Mouse (Mus musculus) frontal cortex, postnatal 14 days (tissue): Measurements from ENCODE around the gene Plb1.

Source experiments
- DNase-seq, 2 experiments: peaks; one replicate each; pipeline ENCODE4 v3.0.0; 2022; ENCODE audit warnings: low spot score in 2 of 2

Plb1 gene

DNA sequence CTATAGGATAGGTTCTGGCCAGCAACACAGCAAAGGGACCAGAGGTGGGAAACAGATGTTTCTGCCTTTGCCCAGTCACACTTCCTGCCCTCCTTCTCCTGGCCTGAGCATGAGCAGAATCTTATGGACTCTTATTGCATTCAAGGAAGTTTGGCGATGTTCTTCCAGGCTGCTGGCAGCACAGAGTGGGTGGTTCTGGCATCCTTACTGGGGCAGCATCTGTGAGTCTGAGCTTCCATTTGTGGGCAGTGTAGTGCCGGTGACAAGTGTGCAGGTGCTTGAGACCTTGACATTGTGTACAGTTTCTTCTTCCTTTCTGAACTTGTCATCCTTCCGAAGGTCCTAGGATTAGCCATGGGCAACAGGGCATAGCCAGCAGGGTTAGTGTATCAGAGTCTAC, 12.9 kb downstream of the Plb1 start:
- peak in 1 of 2 experiments; percentile 5 for DNase-seq

DNA sequence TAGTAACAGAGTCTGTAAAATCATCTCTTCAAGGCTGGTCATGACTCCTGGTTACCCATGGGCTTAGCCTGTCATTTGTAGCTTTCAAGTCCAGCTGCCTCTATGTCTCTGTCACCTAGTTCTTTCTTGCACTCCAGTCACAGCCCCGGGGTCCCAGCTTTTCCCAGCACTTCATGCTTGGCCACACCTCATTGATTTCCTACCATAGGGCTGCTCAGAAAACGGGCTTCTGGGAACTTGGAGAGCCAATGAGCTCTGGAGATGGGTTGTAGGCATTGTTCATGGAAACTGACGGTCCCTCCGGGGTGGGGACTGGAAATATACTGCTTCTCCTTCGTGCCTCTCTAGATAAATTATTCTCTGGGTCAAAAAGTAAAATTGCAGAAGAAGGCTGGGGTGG, 28.2 kb downstream of the Plb1 start:
- no peak for DNase-seq

DNA sequence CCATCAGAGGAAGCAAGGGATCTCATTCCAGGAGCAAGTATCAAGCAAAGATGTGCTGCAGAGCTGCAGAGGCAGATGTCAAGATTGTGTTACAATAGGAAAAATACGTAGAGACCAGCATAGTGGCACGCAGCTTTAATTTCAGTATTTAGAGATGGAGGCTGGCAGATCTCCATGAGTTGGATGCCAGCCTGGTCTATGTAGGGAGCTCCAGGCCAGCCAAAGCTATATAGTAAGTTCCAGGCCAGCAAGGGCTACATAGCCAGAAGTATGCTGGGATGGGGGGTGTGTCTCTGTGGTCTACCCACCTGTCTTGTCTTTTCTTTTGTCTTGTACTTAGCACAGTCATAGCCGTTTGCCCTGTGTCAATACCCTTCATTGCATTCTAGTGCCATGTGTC, 28.7 kb downstream of the Plb1 start:
- DNase-seq = no peak

DNA sequence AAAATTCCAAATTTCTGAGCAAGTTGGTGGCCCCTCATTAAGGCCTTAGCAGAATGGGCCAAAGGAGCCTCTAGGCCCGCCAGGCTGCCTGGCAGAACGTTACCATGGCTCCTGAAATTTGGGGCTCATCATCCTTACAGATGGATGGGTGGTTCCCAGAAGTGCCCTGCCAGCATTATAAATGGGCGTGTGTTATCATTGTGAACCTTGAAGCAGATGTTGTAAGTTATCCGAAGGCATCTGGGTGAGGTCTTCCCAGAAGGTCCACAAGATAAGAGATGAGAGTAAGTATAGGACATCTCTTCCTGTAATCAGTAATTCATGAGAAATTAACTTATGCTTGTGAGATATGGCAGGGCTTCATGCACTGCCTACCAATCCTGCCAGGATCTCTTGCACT, 30.0 kb downstream of the Plb1 start:
- DNase-seq = no peak

DNA sequence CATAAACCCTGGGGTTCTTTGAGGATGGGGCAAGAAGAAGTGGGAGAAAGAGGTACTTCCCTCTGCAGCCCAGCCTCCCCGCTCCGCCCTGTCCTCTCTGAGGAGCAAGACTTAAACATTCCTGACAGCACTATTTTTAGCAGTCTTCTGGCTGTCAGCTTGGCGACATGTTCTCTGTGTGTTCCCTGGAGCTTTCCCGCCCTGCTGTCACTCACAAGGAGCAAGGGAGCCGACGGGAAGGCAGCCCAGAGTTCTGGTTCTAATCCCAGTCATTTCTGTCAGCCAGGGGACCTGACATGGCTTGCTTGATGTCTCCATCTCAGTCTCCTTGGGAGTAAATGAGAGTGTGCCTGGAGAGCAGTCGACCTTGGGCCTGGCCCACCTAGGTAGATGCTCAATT, 40.0 kb downstream of the Plb1 start:
- peak in 1 of 2 experiments; percentile 11 for DNase-seq

DNA sequence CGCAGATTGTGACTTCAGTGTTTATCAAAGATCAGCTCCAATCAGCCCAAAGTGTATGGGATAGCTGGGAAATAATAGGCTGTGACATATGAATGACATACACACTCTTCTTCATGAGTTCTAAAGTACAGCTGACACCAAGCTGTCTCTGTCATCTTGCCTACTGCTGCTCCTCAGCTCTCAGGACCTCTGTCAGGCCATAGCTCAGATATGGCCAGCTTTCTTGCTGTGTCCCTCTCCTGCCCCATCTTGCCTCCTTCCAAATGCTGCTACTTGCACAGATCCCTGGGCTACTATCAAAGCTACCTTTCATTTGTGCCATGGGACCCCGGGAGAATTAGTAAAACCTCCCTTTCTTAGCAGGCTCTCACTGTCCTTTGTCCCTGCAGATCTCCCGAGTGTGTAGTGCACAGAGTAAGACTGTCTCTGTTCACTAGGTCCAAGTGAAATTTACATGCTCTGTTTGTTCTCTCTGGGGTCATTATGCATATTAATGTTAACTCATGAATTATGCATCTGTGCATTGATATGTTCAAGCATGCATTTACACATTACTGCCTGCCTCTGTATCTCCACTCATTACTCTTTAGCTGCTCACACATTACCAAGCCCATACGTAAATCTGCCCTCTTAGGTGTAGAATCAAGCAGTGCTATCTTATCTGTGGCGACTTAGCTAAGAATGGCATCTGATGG, 45.6 kb downstream of the Plb1 start:
- DNase-seq = no peak

DNA sequence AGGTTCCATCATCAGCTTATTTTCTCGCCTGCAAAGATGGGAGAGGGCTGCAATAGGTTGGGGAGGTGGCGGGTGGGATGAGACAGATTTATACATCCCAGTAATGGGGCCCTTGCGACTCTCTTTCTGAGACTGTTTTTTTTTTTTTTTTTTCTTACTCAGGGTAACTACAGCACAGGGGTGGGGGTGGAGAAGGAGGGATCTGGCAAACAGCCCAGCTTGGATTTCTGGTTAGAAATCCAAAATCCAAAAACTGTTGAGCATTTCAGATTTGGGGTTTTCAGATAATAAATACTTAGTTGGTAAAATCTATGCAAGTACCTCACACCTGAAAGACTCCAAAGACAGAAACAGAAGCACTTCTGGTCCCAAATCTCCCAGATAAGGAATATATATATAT, 47.6 kb downstream of the Plb1 start:
- DNase-seq = no peak

DNA sequence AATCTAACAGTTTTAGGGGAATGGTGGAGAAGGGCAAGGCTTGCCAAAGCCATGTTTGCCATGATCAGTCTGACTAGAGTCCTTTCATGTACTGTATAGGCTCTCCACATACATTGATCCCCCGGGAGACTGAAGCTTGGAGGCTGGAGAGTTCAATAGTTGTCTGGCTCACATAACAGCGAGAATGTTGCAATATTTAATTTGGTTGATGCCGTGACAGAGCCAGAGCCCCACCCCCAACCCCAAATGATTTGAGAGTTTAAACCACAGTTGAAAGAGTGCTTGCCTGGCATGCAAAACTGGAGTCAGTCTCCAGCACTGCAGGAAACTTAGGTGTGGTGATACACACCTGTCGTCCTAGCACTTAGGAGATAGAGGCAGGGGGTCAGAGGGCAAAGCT, 49.8 kb downstream of the Plb1 start:
- DNase-seq = no peak

DNA sequence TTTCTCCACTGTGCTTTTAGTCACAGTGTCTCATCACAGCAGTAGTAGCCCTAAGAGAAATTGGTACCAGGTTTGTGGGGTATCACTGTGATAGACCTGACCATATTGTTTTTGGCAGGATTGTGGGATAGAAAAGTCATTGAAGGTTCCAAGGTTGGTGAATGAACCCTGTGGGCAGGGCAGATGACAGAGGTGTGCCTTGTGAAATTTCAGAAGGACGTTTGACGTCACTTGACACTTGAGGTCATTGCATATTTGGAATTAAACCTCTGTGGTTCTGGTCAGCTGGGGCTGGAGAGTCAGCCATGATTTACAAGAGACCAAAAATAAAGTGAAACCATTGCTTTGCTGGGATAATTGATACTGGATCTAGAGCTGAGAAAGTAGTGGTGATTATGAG, 50.9 kb downstream of the Plb1 start:
- DNase-seq = no peak

DNA sequence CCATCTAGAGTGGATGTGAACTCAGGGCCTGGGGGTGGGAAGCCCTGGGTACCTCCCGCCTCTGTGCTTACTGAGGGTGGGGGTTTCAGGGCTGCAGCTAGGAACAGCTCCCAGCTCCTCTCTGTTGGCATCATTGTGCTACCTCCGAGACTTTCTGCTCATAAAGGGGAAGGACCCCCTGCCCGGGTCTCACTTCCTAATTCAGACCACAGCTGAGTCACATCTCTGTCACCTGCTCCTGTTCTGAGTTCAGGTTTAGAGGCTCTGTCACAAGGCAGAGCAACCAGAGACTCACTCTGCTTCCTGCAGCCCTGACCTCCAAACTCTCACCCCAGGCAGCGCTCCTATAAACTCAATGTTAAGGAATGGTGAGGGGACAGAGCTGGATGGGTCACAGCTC, 53.8 kb downstream of the Plb1 start:
- DNase-seq = no peak

DNA sequence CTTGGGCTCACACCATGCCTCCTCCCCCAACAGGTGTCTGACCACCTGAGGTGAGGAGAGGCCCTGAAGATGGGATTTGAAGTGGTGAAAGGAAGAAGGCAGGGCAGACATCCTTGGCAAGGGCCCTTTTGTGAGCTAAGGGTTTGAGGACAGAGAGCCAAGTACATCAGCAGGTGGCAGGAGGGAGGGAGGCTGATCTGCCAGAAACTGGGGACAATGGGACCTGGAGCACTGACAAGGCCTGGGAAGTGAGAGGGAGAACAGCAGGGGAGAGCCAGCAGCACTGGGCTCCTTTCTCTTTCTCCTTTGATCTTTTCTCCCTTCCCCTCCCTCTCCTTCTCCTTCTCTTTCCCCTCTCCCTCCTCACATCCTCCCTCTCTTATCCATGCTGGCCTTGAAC, 55.5 kb downstream of the Plb1 start:
- no peak for DNase-seq

DNA sequence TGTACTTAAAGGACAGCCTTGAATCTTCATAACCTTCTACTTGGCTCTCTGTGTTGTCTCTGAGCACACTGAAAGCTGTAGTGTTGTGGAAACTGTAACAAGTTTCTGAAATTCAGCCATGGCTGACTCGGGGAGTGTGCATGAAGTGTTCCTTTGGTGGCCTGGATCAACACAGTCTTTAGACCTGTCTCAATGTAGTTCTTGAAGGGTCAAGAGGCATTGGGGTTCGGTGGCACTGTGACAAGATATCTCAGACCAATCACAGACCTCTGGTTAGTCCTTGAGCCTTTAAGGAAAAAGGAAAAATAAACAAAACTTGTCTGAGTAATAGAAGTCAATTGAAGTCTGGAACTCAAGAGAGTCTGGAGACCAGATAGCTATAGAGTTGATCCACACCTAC, 58.8 kb downstream of the Plb1 start:
- no peak for DNase-seq

DNA sequence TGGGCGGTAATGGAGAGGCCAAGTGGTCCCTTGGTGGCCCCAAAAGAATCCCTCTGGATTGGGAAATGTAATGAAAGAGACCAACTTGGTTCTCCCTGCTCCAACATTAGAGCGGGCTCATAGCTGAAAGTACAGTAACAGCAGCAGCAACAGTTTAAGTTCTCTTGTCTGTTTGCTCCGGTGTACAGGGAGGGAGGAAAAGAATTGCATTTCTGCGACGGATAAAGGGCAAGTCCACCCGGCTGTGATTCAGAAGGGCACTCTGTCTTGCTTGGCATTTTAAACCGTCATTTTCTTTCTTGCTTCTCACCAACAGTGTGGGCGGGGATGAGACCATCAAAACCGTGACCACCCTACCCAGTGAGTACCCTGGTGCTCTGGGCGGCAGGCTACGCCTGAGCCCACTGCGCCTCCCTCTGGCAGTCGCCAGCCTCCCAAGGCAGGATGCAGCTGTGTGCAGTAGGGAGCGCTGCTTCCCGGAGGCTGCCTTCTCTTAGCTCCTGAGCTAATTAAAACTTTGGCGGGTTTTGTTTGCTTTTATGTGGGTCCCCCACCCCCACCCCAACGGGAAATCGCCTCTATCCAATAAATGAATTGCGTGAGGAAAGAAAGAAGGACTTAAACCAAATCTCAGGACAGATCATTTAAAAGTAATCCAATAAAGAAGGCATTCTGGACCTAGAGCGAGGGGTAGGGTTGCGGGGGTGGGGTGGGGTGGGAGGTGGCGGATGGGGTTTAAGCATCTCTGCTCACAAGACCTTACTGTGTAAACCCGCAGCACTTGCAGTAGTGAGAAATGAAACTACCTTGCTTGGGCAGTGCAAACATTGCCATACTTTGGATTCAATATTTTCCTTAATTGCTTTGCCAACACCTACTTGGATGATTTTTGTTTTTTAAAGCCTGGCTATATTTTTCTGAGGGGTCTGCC, 70.7 kb downstream of the Plb1 start:
- peak; percentile 24 to 42 for DNase-seq

DNA sequence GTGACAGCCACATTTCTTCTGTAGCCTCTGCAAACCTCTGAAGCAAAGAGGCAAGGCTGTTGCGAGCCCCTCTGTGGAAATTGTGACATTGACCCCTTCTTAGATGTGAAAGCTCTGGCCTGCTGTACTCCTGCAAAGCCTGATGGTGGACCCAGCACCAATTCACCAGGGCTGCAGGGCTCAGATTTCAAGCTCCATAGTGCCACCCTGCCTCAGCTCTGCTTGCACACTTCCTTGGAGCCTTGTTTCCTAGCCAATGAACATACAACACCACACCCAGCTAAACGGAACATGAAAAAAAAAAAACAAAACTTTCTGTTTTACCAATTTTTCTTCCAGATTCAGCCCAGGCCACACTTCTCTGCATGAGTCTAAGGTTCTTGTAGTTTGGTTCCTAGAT, 74.6 kb downstream of the Plb1 start:
- no peak for DNase-seq

DNA sequence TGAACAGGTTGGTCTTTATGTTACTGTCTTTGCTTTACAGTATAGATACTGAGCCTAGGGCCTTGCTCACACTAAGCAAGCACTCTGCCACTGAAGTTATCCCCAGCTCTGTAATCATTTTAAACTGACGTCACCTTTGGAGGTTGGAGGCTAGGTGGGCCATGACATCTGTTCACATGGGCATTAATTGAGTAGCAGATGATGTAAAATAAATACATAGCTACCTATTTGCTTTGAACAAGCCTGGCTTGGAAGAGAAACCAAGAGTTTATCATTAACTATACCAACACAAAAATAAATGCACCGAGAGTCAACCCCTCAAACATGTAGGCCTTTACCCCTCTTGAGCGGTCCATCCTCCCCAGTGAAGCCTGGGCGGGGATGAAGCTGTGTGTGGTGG, 76.1 kb downstream of the Plb1 start:
- no peak for DNase-seq

DNA sequence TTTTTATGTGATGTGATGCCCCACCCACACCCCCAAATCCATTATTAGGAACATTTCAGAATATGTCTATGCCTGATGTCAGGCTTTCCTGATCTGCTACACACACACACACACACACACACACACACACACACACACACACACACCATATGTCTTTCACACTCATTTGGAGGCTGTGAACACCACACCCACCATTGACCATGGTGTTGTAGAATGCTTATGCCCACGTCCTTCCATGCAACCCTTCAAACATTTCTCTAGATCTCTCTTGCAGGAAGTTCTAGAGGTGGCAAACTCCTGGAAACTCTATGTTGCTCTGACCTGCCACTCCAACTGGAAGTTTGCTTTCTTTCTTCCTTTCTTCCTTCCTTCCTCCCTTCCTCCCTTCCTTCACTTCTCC, 77.2 kb downstream of the Plb1 start:
- DNase-seq = no peak

DNA sequence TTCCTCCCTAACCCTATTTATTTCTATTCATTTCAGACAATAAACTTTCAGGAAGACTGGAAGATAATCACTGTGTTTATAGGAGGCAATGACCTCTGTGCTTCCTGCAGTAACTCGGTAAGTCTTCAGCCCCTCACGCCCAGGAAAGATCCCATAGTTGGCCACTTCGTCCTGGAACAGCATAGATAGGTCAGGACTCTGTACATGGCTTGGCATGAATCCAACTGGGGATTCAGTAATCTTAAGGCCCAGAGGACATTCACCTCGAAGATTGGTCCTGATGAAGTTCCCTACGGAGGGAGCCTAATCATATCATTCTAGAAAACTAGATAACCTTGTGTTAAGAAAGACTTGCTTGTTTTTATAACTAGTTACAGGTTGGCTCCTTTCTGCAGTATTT, 78.3 kb downstream of the Plb1 start:
- DNase-seq = no peak

DNA sequence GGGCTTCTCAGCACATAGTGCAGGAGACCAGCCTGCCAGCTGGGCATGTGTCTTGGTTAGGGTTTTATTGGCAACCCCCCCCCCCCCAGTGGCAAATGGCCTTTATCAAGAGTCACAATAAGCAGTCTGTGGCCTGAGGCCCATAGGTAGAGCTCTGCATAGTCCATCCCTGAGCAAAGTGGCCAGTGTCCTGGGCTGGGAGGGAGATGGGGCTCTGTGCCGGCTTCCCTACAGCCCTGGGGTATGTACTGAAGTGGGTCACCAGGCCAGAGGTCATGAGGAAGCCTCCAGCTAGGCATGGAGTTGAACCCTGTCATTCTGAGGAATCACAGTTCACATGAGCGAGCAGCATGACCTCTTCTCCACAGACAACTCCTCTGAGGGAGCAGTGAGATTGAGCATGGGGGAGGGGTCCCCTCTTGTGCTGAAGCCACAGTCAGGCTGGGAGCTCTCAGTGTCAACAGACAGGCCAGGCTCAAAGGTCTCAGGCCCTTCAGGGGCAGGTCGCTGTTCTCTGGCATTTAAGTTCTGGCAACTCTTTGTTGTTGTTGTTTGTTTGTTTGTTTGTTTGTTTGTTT, 79.2 kb downstream of the Plb1 start:
- DNase-seq = no peak

DNA sequence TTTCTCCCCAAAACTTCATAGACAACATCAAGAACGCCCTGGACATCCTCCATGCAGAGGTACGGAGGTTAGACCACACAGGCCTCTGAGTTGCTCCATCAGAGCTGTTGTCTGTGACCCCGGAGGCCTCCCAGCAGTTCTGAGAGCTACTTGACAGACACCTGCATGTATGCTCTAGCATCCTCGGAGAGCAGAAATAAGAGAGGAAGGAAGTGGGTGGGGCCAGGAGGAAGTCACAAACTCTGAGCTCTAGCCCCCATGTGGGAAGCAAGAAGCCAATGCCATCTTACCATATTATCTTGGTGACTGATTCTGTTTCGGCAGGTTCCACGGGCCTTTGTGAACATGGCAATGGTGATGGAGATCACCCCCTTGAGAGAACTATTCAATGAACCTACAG, 81.2 kb downstream of the Plb1 start:
- DNase-seq = no peak

DNA sequence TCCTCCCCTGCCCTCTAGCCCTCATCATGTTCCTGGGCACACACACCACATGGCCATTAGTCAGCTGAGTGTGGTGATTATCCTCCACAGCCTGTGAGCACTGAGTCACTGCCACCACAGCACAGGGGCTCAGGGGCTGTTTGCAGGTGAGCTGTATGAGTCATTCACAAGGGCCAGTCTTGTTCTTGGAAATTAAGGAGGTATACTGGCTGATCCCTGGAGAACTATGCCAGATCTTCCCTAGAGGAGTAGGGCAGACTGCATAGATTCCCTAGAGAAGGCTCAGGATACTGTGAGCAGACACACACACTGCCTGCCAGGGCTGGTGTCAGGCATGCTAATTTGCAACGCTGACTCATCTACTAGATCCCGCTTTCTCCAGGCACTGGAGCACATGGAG, 82.2 kb downstream of the Plb1 start:
- DNase-seq = peak; percentile 19 to 31

DNA sequence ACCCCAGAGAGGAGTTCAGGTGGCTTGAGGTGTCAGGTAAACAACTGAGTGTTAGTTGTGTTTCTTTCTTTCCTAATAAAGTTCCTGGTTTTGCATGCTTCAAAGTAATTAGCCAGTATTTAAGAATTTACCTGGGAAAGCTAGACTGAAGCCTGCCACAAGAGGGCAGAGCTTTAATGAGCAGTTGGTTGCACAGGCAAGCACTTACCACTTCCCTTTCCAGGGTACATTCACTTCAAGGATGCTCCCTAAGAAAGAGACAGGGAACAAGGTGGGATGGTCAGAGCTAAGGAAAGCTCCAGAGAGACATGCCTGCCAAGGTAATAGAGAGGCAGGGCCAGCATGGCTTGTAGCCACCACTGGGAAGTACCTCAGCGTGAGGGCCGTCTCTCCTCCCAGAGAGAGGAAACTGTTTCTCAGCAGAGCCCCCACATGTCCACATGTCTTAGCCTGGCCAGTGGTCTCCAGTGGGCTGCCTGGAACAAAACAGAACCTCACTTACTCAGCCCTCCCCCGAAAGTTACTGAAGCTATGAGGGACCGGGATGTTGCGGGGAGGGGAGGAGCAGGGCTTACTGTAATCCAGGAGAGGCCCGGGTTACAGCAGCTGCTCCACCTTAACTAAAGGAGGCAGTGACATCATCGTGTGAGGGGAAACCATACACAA, 89.8 kb downstream of the Plb1 start:
- peak in 1 of 2 experiments; percentile 54 for DNase-seq

DNA sequence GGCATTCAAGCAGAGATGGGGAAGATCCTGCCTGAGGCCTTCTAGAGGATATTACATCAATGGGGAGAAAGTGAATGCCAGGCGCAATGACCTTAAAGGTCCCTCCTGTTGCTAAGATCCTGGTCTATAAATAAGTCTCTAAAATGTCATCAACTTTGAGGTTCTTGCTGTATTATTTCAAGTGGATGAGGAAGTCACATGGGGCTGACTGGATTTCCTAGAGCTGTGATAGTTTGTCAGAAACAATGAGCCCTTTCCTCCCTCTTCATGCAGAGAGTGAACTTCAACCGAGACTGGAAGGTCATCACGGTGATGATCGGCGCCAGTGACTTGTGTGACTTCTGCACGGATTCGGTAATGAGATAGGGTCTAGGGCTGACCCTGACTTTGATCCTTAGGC, 95.6 kb downstream of the Plb1 start:
- DNase-seq = no peak
